Mouse (Mus musculus): ENCODE data around the gene Rcc2. TPM values are rescaled to one million over a fixed set of nuclear protein-coding genes. Genes with fewer than 3 reads are reported as not detected.

Rcc2 gene
- 171 and 202 TPM in 2 replicates for polyA plus RNA-seq (2012; rRNA removed)

DNA sequence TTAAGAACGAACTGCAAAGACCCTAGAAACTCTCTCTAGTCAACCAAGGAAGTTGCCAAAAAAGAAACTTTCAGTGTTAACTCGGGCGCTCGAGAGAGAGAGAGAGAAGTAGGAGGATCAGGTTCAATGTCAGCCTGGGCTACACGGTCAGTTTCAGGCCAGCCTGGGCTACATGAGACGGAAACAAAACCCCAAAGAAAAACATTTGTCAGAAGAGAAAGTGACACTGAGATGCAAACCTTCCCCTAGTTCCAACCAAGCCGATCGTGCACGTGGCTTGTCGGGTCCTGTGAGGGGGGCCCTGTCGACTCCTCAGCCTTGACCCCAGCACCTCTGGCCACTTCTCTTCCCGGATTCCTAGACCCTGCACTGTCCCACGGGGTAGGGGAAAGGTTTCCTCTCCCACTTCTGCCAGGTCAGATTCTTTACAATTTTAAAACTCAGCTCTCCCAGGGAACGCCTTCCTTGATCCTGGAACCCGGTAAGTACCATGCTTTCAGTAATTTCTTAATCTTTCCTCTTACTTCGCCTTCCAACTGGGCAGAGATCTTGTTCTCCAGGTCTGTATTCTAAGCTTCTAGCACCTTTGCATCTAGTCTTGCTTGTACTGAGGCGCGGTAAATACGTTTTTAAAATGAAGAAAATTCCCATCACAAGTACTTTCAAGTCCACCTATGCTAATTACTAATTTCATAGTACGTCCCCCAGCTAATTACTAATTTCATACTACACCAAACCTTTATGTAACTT lies at the start of gene Rcc2:
TSS of gene Rcc2 (plus strand) at position 273 of the 750 bp plus-strand sequence.

DNA sequence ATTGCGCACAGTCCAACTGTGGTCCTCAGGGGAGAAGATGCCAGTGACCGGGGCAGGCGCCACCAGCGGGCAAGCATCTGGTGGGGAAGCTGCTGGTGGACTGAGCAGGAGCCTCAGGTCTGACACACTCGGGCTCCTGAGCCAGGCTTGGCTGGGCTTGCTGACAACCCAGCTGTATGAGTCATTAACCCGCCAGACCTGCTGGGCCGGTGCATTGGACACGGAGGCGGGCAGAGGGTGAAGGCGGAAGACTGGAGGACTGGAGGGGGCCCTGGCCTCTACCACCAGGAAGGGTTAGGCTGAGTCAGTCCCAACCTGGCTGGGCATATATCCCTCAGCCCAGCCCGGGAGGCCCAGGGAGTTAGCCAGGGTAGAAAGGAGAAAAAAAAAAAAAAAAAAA lies 34.6 kb upstream of the Rcc2 start, which contains the start of gene Arhgef10l:
TSS of gene Arhgef10l (minus strand) at position 253 of the 400 bp plus-strand sequence.

DNA sequence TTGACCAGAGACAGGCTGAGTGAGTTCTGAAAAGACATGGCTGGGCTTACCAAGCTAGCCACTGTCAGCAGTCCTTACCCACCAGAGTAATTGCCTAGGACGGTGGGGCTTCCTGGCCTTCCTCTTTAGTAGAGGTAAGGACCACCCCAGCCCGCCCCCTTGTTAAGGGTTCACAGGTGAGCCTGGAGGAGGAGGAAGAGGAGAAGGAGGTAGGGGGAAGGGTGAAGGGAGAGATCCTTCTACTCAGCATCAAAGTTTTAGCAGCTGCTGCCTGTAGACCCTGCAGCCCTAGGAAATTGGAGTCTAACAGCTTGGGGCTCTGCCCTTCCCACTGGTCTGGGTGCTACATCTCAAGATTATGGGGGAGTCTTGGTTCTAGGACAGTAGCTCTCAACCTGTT lies 42.2 kb downstream of the Rcc2 start, which contains the start of gene Padi6:
TSS of gene Padi6 (minus strand) at position 101 of the 400 bp plus-strand sequence.

Other genes with a start within 250 kb of the Rcc2 start
- gene Arhgef10l, start 34.5 kb upstream of the Rcc2 start, polyA plus RNA-seq (2012; rRNA removed), result 24.4 and 53.5 TPM in 2 replicates
- gene Padi6, start 42.1 kb downstream of the Rcc2 start, polyA plus RNA-seq (2012; rRNA removed), result not detected in 2 replicates
- 0.42 and 0.46 TPM in 2 replicates for gene Padi4, start 73.7 kb downstream of the Rcc2 start, polyA plus RNA-seq (2012; rRNA removed)
- gene Padi3, start 110.1 kb downstream of the Rcc2 start, polyA plus RNA-seq (2012; rRNA removed), result 0.12 and 0.17 TPM in 2 replicates
- gene Padi1, start 145.2 kb downstream of the Rcc2 start, polyA plus RNA-seq (2012; rRNA removed), result 0.11 and 0.14 TPM in 2 replicates
- 0.71 and 1.1 TPM in 2 replicates for gene Padi2, start 205.8 kb downstream of the Rcc2 start, polyA plus RNA-seq (2012; rRNA removed)

Measured in central nervous system, embryonic 11.5 days (tissue).